Mouse (Mus musculus) MEL (cell line): ENCODE data around the gene Kank1. TPM values are rescaled to one million over a fixed set of nuclear protein-coding genes. Genes with fewer than 3 reads are reported as not detected.

Experiments used
- DNase-seq: peaks from one replicate; pipeline ENCODE4 v3.0.0; 2011; ENCODE audit warnings: low read depth, low spot score
- H3K27ac ChIP-seq: 2 replicates; pipeline ENCODE4 v1.5.1; 2012; ENCODE audit warnings: low read depth, mild to moderate bottlenecking, control low read depth, low read length, moderate library complexity; ENCODE audit not compliant: control insufficient read depth
- H3K27me3 ChIP-seq, 2 experiments: fragments of 150-350 bp in 1 of 2; sonication (generic) in 1 of 2; 2 replicates each; pipeline ENCODE4 v1.6.1; 2012; ENCODE audit warnings: low read length in 2 of 2, mild to moderate bottlenecking in 2 of 2, improper control_type of control experiment in 1 of 2, moderate library complexity in 1 of 2; ENCODE audit not compliant: insufficient read depth in 2 of 2, control insufficient read depth in 1 of 2
- H3K36me3 ChIP-seq, 2 experiments: 2 replicates each; pipeline ENCODE4 v1.6.1; 2012 to 2014; ENCODE audit warnings: low read length in 2 of 2, improper control_type of control experiment in 1 of 2, inconsistent platforms in 1 of 2, mild to moderate bottlenecking in 1 of 2; ENCODE audit not compliant: insufficient read depth in 2 of 2, control insufficient read depth in 1 of 2
- H3K4me1 ChIP-seq, 2 experiments: fragments of 150-350 bp in 1 of 2; sonication (generic) in 1 of 2; 2 replicates each; pipeline ENCODE4 v1.6.1; 2012; ENCODE audit warnings: low read length in 2 of 2, improper control_type of control experiment in 1 of 2, mild to moderate bottlenecking in 1 of 2; ENCODE audit not compliant: insufficient read depth in 2 of 2, control insufficient read depth in 1 of 2
- H3K4me3 ChIP-seq, 2 experiments: fragments of 150-350 bp in 1 of 2; sonication (generic) in 1 of 2; 2 replicates each; pipeline ENCODE4 v1.5.1; 2012; ENCODE audit warnings: low read depth in 2 of 2, low read length in 2 of 2, mild to moderate bottlenecking in 2 of 2, moderate library complexity in 2 of 2, control low read depth in 1 of 2, improper control_type of control experiment in 1 of 2; ENCODE audit not compliant: control insufficient read depth in 1 of 2, insufficient read depth in 1 of 2
- H3K79me2 ChIP-seq: 2 replicates; pipeline ENCODE4 v1.6.1; 2012; ENCODE audit warnings: mild to moderate bottlenecking, low read length, moderate library complexity; ENCODE audit not compliant: control insufficient read depth, poor library complexity, insufficient read depth
- H3K9ac ChIP-seq: 2 replicates; pipeline ENCODE4 v1.6.1; 2012; ENCODE audit warnings: low read depth, mild to moderate bottlenecking, control low read depth, low read length, moderate library complexity; ENCODE audit not compliant: control insufficient read depth, poor library complexity, severe bottlenecking
- H3K9me3 ChIP-seq: fragments of 150-350 bp; sonication (generic); replicated peaks from 2 replicates; pipeline ENCODE4 v1.6.1; 2012; ENCODE audit warnings: mild to moderate bottlenecking, low read length, improper control_type of control experiment, moderate library complexity; ENCODE audit not compliant: insufficient read depth
- BHLHE40 ChIP-seq: IDR thresholded peaks from 2 replicates; pipeline ENCODE4 v1.6.1; 2012; ENCODE audit warnings: low read depth, mild to moderate bottlenecking, inconsistent platforms, low read length, improper control_type of control experiment, borderline replicate concordance
- CTCF ChIP-seq, 3 experiments: IDR thresholded peaks in 2 of 3; conservative IDR thresholded peaks in 1 of 3; 2 replicates each; pipeline ENCODE4 v1.5.1; 2011 to 2012; ENCODE audit warnings: low read length in 3 of 3, low read depth in 2 of 3, mild to moderate bottlenecking in 2 of 3, improper control_type of control experiment in 1 of 3, inconsistent platforms in 1 of 3, mixed read lengths in 1 of 3, moderate library complexity in 1 of 3; ENCODE audit not compliant: control insufficient read depth in 1 of 3, insufficient read depth in 1 of 3, poor library complexity in 1 of 3, severe bottlenecking in 1 of 3
- E2F4 ChIP-seq: IDR thresholded peaks from 2 replicates; pipeline ENCODE4 v1.6.1; 2011; ENCODE audit warnings: low read depth, low read length, improper control_type of control experiment, borderline replicate concordance
- EP300 ChIP-seq, 2 experiments: IDR thresholded peaks; 2 replicates each; pipeline ENCODE4 v1.6.1; 2011; ENCODE audit warnings: improper control_type of control experiment in 2 of 2, low read length in 2 of 2, low read depth in 1 of 2, mild to moderate bottlenecking in 1 of 2
- ETS1 ChIP-seq: IDR thresholded peaks from 2 replicates; pipeline ENCODE4 v1.6.1; 2012; ENCODE audit warnings: low read depth, mild to moderate bottlenecking, inconsistent platforms, low read length, improper control_type of control experiment, moderate library complexity
- KAT2A ChIP-seq: conservative IDR thresholded peaks from 2 replicates; pipeline ENCODE4 v1.6.1; 2012; ENCODE audit warnings: low read depth, low read length, improper control_type of control experiment, inconsistent platforms
- MAFK ChIP-seq: IDR thresholded peaks from 2 replicates; pipeline ENCODE4 v1.6.1; 2011; ENCODE audit warnings: low read depth, mild to moderate bottlenecking, low read length, improper control_type of control experiment, borderline replicate concordance
- MYB ChIP-seq: IDR thresholded peaks from 2 replicates; pipeline ENCODE4 v1.6.1; 2011; ENCODE audit warnings: mild to moderate bottlenecking, low read depth, low read length, improper control_type of control experiment
- NELFE ChIP-seq: IDR thresholded peaks from 2 replicates; pipeline ENCODE4 v1.6.1; 2011; ENCODE audit warnings: low read depth, low read length, improper control_type of control experiment
- NRF1 ChIP-seq: IDR thresholded peaks from 2 replicates; pipeline ENCODE4 v1.6.1; 2014; ENCODE audit warnings: low read depth, mild to moderate bottlenecking, inconsistent platforms, low read length, improper control_type of control experiment, moderate library complexity; ENCODE audit not compliant: poor library complexity, insufficient read depth, severe bottlenecking
- POLR2A ChIP-seq, 2 experiments: IDR thresholded peaks; 2 replicates each; pipeline ENCODE4 v1.6.1; 2011 to 2012; ENCODE audit warnings: low read length in 2 of 2, mild to moderate bottlenecking in 2 of 2, control low read depth in 1 of 2, improper control_type of control experiment in 1 of 2, low read depth in 1 of 2, moderate library complexity in 1 of 2; ENCODE audit not compliant: control insufficient read depth in 1 of 2, insufficient read depth in 1 of 2, poor library complexity in 1 of 2
- RAD21 ChIP-seq: IDR thresholded peaks from 2 replicates; pipeline ENCODE4 v1.6.1; 2011; ENCODE audit warnings: mild to moderate bottlenecking, low read depth, low read length, improper control_type of control experiment
- SIN3A ChIP-seq: IDR thresholded peaks from 2 replicates; pipeline ENCODE4 v1.6.1; 2012; ENCODE audit warnings: low read length, improper control_type of control experiment, inconsistent platforms
- TBP ChIP-seq: IDR thresholded peaks from 2 replicates; pipeline ENCODE4 v1.8.0; 2011; ENCODE audit warnings: low read depth, low read length, improper control_type of control experiment
- TCF12 ChIP-seq: IDR thresholded peaks from 2 replicates; pipeline ENCODE4 v1.6.1; 2014; ENCODE audit warnings: low read depth, mild to moderate bottlenecking, inconsistent platforms, low read length, improper control_type of control experiment, moderate library complexity
- USF1 ChIP-seq: IDR thresholded peaks from 2 replicates; pipeline ENCODE4 v1.6.1; 2014; ENCODE audit warnings: low read depth, mild to moderate bottlenecking, inconsistent platforms, low read length, improper control_type of control experiment, moderate library complexity
- ZMIZ1 ChIP-seq: IDR thresholded peaks from 2 replicates; pipeline ENCODE4 v1.6.1; 2012; ENCODE audit warnings: low read depth, mild to moderate bottlenecking, inconsistent platforms, low read length, improper control_type of control experiment, moderate library complexity
- polyA plus RNA-seq, 2 experiments: library from polyadenylated mRNA; stranded (reverse) in 1 of 2; unstranded in 1 of 2; fragments of >175 nt in 1 of 2; fragments of >200 nt in 1 of 2; gene quantifications; 2 replicates each; pipeline versions ENCODE4 v1.2.1 to v1.2.4; 2012; ENCODE audit warnings: low replicate concordance in 2 of 2, low read depth in 1 of 2; ENCODE audit not compliant: insufficient read length in 2 of 2, insufficient read depth in 1 of 2, missing spikeins in 1 of 2
- total RNA-seq: library from RNA; depleted of rRNA; stranded (reverse); fragments of 300-350 nt; gene quantifications from 2 replicates; pipeline ENCODE4 v1.2.3, GENCODE M21; 2012

Kank1 gene
- total and polyA plus RNA-seq, 3 experiments, result not detected

DNA sequence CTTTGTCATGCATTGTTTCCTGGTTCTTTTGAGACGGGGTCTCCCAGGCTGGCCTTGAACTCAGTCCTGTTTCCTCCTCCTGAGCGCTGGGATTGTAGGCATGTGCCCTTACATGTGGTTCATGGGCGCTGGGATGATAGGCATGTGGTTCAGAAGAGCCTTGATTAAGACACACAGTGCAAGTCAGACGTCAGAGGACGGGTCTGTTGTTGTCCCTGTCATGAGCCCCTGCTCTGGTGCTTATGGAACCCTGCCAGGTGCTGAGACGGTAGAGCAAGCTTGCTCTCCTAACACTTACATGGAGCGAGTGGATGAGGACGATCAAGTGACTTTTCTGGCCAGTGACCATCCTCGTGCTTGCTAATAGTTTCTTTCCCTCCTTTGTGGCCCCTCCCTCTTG, 143.9 kb downstream of the Kank1 start:
- Histone ChIP-seq H3K4me1 (no peaks in the 10 kb centered on the region), H3K27me3 (no peaks in the 10 kb centered on the region), H3K9ac (no peak overlapping the region), H3K9me3 (no peaks in the 10 kb centered on the region)
- DNase-seq, result no peak
- TF ChIP-seq MYB (no peak), RAD21 (no peak), POLR2A (IDR thresholded peaks at IDR 0.05; ENCODE audit: control insufficient read depth in 1 of 2, insufficient read depth in 1 of 2, low read depth in 1 of 2, low read length in 2 of 2, poor library complexity in 1 of 2) (no peak), KAT2A (no peak), CTCF (IDR thresholded peaks at IDR 0.05 in 2 of 3, conservative IDR thresholded peaks at IDR 0.05 in 1 of 3; ENCODE audit: control insufficient read depth in 1 of 3, insufficient read depth in 1 of 3, low read depth in 2 of 3, low read length in 3 of 3, poor library complexity in 1 of 3, severe bottlenecking in 1 of 3) (no peak)
- TF ChIP-seq, all 39 proteins: peak for 0
- Histone ChIP-seq H3K36me3 (no peaks in the 10 kb centered on the region), H3K27ac (no peak overlapping the region), H3K79me2 (no peaks in the 10 kb centered on the region), H3K4me3 (no peak overlapping the region)

DNA sequence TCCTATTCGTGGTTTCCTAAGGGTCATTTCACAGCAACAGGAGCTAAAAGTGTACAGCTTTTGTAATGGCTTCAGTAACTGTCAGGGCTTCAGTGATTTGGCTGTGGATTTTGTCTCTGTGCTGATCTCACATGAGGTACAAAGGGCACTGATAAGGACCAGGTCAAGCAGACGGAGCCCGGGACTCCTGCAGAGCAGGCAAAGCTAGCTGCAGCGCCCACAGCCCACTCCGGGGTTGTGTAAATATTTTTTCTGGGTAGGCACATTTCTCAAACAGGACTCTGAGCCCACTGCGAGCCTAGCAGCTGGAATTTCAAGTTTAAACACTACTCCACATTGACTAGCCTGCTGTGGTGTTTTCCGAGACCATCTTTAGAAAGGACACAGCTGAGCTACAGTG, 145.2 kb downstream of the Kank1 start:
- DNase-seq, result no peak
- Histone ChIP-seq H3K9ac (no peak overlapping the region), H3K4me3 (no peak overlapping the region), H3K4me1 (no peaks in the 10 kb centered on the region), H3K36me3 (no peaks in the 10 kb centered on the region), H3K27ac (no peak overlapping the region), H3K27me3 (no peaks in the 10 kb centered on the region), H3K79me2 (no peaks in the 10 kb centered on the region), H3K9me3 (no peaks in the 10 kb centered on the region)
- TF ChIP-seq NELFE (no peak), EP300 (IDR thresholded peaks at IDR 0.05; ENCODE audit: low read depth in 1 of 2, low read length in 2 of 2) (no peak), E2F4 (no peak), TBP (no peak), ETS1 (no peak), ZMIZ1 (no peak), CTCF (IDR thresholded peaks at IDR 0.05 in 2 of 3, conservative IDR thresholded peaks at IDR 0.05 in 1 of 3; ENCODE audit: control insufficient read depth in 1 of 3, insufficient read depth in 1 of 3, low read depth in 2 of 3, low read length in 3 of 3, poor library complexity in 1 of 3, severe bottlenecking in 1 of 3) (no peak), SIN3A (no peak), RAD21 (no peak), MAFK (no peak), NRF1 (no peak), TCF12 (no peak), BHLHE40 (no peak), USF1 (no peak)
